Mouse (Mus musculus) cerebellum, adult 9-11 months (tissue): ENCODE measurements around the gene Olfr350.

Experiments
- DNase-seq: peaks from one replicate; pipeline ENCODE4 v3.0.0; 2022

Olfr350 gene

DNA sequence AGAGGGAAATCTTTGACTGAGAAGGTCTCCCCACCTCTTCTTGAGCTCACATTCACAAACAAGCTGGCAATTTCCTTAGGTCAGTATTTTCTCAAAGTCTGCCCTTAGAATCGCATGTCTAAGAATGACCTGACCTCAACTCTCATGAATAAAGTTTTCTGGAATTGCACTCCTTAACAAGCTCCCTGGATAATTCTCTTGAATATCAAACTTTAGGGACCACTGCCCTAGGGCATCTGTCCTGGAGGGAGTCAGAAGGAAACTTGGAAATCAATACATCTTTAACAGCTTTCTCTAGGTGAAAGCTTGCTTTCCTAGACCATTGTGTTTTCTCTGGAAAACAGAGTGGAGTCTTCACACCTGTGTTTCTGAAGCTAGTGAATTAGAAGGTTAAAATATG lies at the start of gene Olfr350:
Gene Olfr350, plus strand, starts transcription at position 301 of the 400 bp plus-strand sequence.
- DNase-seq, result no peak

DNA sequence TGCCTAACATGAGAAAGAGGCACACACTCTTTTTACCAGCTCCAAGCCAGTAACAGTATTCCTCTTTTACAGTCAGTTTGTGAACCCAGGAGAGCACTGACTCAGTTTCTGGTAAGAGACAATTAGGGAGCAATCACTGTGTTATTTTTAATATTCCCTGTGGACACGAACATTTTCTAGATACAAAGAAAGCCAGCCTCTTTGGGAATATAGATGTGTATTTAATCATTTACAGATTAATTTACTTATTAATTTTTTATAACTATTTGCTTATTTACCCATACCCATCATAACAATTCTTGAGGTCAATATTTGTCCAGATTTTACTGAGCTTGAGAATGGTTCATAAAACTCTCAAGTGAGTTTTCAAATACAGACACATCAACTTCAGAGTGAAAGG lies 29.2 kb upstream of the Olfr350 start, which contains the start of gene Olfr3:
Gene Olfr3, minus strand, starts transcription at position 101 of the 400 bp plus-strand sequence.
- DNase-seq, result no peak

DNA sequence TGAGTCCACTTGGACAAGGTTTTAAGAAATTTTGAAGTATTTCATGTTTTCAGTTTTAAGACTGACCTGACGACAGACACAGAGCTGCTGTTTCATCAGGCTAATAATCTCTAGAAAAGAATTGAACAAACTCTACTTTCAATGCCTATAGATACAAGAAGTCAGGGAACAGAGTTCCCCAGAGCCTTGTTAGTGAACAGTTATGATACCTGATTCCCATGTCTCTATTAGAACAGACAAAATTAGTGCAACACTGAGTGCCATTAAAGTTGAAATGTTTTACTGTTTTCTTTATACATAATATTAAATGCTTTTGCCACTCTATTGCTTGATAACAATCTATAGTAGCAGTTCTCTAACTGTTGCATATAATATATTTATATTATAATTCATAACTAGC lies 16.4 kb downstream of the Olfr350 start, which contains the start of gene Olfr351:
Gene Olfr351, minus strand, starts transcription at position 101 of the 400 bp plus-strand sequence.
- no peak for DNase-seq

DNA sequence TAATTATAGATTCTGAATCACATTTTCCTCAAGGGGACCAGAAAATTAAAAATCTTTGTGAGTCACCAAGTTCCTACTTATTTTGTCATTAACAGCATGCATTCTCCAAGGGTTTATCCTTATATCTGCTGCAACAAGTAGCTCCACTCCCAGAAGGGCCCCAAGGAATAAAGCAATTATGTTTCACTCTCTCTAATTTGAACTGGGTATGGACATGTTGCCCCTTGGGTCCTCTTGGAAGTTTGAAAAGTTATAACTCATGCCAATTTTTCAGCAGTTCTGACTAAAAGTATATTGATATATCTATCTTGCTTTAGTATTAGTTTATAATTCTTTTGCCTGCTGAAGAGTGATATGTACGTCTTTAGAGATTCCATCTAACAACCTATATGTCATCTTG lies 22.1 kb downstream of the Olfr350 start, which contains the start of gene Olfr352:
Gene Olfr352, plus strand, starts transcription at position 301 of the 400 bp plus-strand sequence.
- DNase-seq, result no peak

DNA sequence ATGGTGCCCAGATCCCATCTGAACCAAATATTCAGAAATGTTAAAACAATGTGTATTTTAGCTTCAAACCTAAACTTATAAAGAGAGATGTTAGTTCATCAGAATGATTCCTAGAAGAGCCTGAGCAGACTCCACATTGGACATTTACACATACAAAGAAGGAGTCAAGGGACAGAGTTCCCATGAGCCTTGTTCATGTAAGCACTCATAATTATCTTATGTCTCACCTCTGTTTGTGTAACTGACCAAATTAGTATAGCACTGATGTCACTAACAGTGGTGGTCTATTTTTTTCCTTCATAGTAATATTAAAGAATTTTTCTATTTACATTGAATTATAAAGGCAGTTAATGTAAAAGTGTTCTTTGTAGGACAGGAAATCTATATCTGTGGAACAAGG lies 46.7 kb downstream of the Olfr350 start, which contains the start of gene Olfr353:
Gene Olfr353, minus strand, starts transcription at position 101 of the 400 bp plus-strand sequence.
- no peak for DNase-seq

DNA sequence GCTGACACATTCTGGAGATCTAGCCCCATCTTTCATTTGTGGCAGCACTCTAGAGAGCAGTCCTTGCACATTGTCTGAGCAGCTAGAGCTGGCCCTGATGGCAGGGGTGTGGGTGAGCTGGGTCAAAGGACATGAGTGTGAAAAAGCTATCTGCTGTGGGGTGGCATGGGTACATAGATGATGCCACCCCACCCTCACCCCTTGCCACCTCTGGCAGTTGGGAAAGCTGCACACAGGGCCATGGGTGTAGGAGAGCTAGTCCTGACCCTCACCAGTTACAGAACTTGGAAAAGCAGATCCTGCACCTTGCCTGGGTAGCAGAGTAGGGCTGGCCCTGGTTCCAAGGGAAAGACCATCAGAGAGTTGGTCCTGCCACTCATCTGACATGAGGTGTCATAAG lies 51.0 kb downstream of the Olfr350 start:
- DNase-seq, result no peak
